Mouse (Mus musculus) kidney, adult 2 months (tissue): ENCODE measurements around the gene Pitpnb.

Experiments used
- CTCF ChIP-seq: fragments of 200-500 bp; conservative IDR thresholded peaks from 2 replicates; pipeline ENCODE4 v1.5.1; 2011; ENCODE audit warnings: low read depth, mild to moderate bottlenecking, control low read depth, low read length, moderate library complexity, mixed read lengths; ENCODE audit not compliant: insufficient read depth, insufficient read length
- POLR2A ChIP-seq: fragments of 200-500 bp; IDR thresholded peaks from one replicate; pipeline ENCODE4 v1.6.1; 2011; ENCODE audit warnings: low read depth, low read length, control low read depth

DNA sequence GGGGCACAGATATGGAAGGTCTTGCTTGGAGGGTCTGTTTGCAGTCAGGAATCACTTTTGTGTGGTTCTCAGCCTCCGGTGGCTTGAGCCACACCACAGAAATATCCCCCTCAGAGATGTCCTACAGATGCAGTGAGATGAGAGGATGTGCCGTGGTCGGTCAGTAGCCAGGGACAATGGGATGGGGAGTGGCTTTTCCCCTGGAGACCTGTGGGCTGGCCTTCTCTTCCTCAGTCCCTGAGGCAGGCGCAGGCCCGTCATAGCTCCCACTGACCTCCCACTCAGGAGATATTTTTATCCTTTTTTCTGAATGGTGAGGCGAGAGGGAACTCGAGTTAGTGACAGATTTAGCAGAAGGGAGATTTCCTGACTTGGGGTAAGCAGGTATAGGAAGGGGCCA is 99.2 kb downstream of the Pitpnb start:
- no peak for TF ChIP-seq CTCF
- no peak for TF ChIP-seq POLR2A
